Mouse (Mus musculus) CH12.LX (cell line): ENCODE data around the gene Hsf3. TPM values are rescaled to one million over a fixed set of nuclear protein-coding genes. Genes with fewer than 3 reads are reported as not detected.

Experiments used
- DNase-seq: peaks from one replicate; pipeline ENCODE4 v3.0.0-alpha.2; 2013; ENCODE audit errors: extremely low read depth
- H3K27ac ChIP-seq: 2 replicates; pipeline ENCODE4 v1.5.1; 2012; ENCODE audit warnings: low read depth, mild to moderate bottlenecking, control low read depth, moderate library complexity; ENCODE audit not compliant: insufficient read depth
- H3K27me3 ChIP-seq: replicated peaks from 2 replicates; pipeline ENCODE3; 2012; ENCODE audit warnings: inconsistent platforms
- H3K36me3 ChIP-seq, 2 experiments: replicated peaks in 1 of 2; 2 replicates each; pipeline versions ENCODE3 to v1.6.1; 2012; ENCODE audit warnings: inconsistent platforms in 1 of 2, low read length in 1 of 2, mild to moderate bottlenecking in 1 of 2, mixed read lengths in 1 of 2, moderate library complexity in 1 of 2; ENCODE audit not compliant: control insufficient read depth in 1 of 2, insufficient read depth in 1 of 2
- H3K4me1 ChIP-seq, 2 experiments: 2 replicates each; pipeline ENCODE4 v1.6.1; 2012; ENCODE audit warnings: inconsistent platforms in 1 of 2, moderate library complexity in 1 of 2; ENCODE audit not compliant: insufficient read depth in 2 of 2, control insufficient read depth in 1 of 2
- H3K4me2 ChIP-seq: 2 replicates; pipeline ENCODE4 v1.6.1; 2012; ENCODE audit warnings: low read depth, mild to moderate bottlenecking, control low read depth; ENCODE audit not compliant: poor library complexity, insufficient read depth, severe bottlenecking
- H3K4me3 ChIP-seq, 3 experiments: fragments of 150-350 bp in 1 of 3; sonication (generic) in 1 of 3; replicated peaks in 1 of 3; 2 replicates each; pipeline versions ENCODE3 to v1.5.1; 2011 to 2012; ENCODE audit warnings: low read depth in 2 of 3, low read length in 2 of 3, mild to moderate bottlenecking in 2 of 3, moderate library complexity in 2 of 3, control low read depth in 1 of 3, improper control_type of control experiment in 1 of 3, inconsistent platforms in 1 of 3, mixed read lengths in 1 of 3; ENCODE audit not compliant: poor library complexity in 1 of 3
- H3K79me2 ChIP-seq: replicated peaks from 2 replicates; pipeline ENCODE4 v1.6.1; 2012; ENCODE audit warnings: mild to moderate bottlenecking, moderate library complexity; ENCODE audit not compliant: control insufficient read depth, poor library complexity, insufficient read depth, severe bottlenecking; ENCODE audit errors: extremely low read depth
- H3K9ac ChIP-seq: 2 replicates; pipeline ENCODE4 v1.6.1; 2012; ENCODE audit warnings: low read depth, mild to moderate bottlenecking, control low read depth, moderate library complexity; ENCODE audit not compliant: insufficient read depth
- H3K9me3 ChIP-seq: replicated peaks from 2 replicates; pipeline ENCODE3; 2012; ENCODE audit warnings: low read length, inconsistent platforms, mixed read lengths
- EP300 ChIP-seq: IDR thresholded peaks from 2 replicates; pipeline ENCODE4 v1.6.1; 2011; ENCODE audit warnings: low read length, improper control_type of control experiment
- GABPA ChIP-seq: IDR thresholded peaks from 2 replicates; pipeline ENCODE4 v1.6.1; 2012; ENCODE audit warnings: low read depth, low read length, improper control_type of control experiment, inconsistent platforms; ENCODE audit not compliant: insufficient replicate concordance
- HCFC1 ChIP-seq: IDR thresholded peaks from 2 replicates; pipeline ENCODE4 v1.6.1; 2012; ENCODE audit warnings: low read depth, mild to moderate bottlenecking, inconsistent platforms, low read length, improper control_type of control experiment
- MAZ ChIP-seq: IDR thresholded peaks from 2 replicates; pipeline ENCODE4 v1.6.1; 2012; ENCODE audit warnings: low read depth, mild to moderate bottlenecking, inconsistent platforms, low read length, improper control_type of control experiment, moderate library complexity
- NRF1 ChIP-seq: IDR thresholded peaks from 2 replicates; pipeline ENCODE4 v1.6.1; 2014; ENCODE audit warnings: low read depth, mild to moderate bottlenecking, inconsistent platforms, low read length, improper control_type of control experiment, moderate library complexity
- POLR2AphosphoS2 ChIP-seq: IDR thresholded peaks from 2 replicates; pipeline ENCODE4 v1.6.1; 2011; ENCODE audit warnings: low read depth, low read length, improper control_type of control experiment
- RCOR1 ChIP-seq: conservative IDR thresholded peaks from 2 replicates; pipeline ENCODE4 v1.6.1; 2012; ENCODE audit warnings: low read depth, mild to moderate bottlenecking, inconsistent platforms, low read length, improper control_type of control experiment
- SIN3A ChIP-seq: IDR thresholded peaks from 2 replicates; pipeline ENCODE4 v1.6.1; 2012; ENCODE audit warnings: low read length, improper control_type of control experiment, inconsistent platforms
- UBTF ChIP-seq: IDR thresholded peaks from 2 replicates; pipeline ENCODE4 v1.6.1; 2012; ENCODE audit warnings: low read depth, mild to moderate bottlenecking, inconsistent platforms, low read length, improper control_type of control experiment, moderate library complexity
- ZMIZ1 ChIP-seq: IDR thresholded peaks from 2 replicates; pipeline ENCODE4 v1.6.1; 2012; ENCODE audit warnings: low read depth, mild to moderate bottlenecking, inconsistent platforms, low read length, improper control_type of control experiment
- ZNF384 ChIP-seq: IDR thresholded peaks from 2 replicates; pipeline ENCODE4 v1.6.1; 2012; ENCODE audit warnings: low read depth, low read length, improper control_type of control experiment, inconsistent platforms
- dilution Hi-C: fragments of 300-500 bp; cut with MboI; formaldehyde crosslinking; loops from 2 replicates; pipeline ENCODE4 v1.14.3; 2020; ENCODE audit warnings: low sequenced_read_pairs; ENCODE audit not compliant: extremely low pct_unique_long_range_greater_than_20kb, extremely low pct_ligation_motif_present
- in situ Hi-C: fragments of 300-500 bp; cut with MboI; formaldehyde crosslinking; loops from 3 replicates; pipeline ENCODE4 v1.14.3; 2019; ENCODE audit warnings: low sequenced_read_pairs, low pct_ligation_motif_present, low pct_unique_long_range_greater_than_20kb, mixed read lengths
- polyA plus RNA-seq: library from polyadenylated mRNA; unstranded; fragments of >175 nt; gene quantifications from 2 replicates; pipeline ENCODE4 v1.2.1, GENCODE M21; 2012; ENCODE audit warnings: low read depth; ENCODE audit not compliant: insufficient read length
- total RNA-seq, 2 experiments: library from RNA; depleted of rRNA; stranded (reverse); fragments of 300-350 nt in 1 of 2; fragments of >200 nt in 1 of 2; gene quantifications; 2 replicates each; pipeline ENCODE4 v1.2.3; 2012 to 2014

Gene Hsf3
- total and polyA plus RNA-seq, 3 experiments, result not detected

- no peaks in the 10 kb centered on the region for H3K27me3 ChIP-seq
Observed at GRCm38 (mm10) chrX:96293338-96293737, 162.8 kb downstream of the Hsf3 start, which contains the start of gene Vsig4. Gene Vsig4, minus strand, starts transcription at chrX:96293438.

GRCm38 (mm10) chrX:96256509-96256908 is 199.6 kb downstream of the Hsf3 start:
- no peaks in the 10 kb centered on the region for H3K9me3 ChIP-seq
- dilution Hi-C loops (no loop called here), in situ Hi-C loops (no loop called here)
- no peak overlapping the region for H3K4me2 ChIP-seq
- TF ChIP-seq HCFC1 (no peak), SIN3A (no peak), MAZ (no peak), ZNF384 (no peak), RCOR1 (no peak)
- no peaks in the 10 kb centered on the region for H3K4me1 ChIP-seq
- no peak overlapping the region for H3K27ac ChIP-seq
- H3K27me3 ChIP-seq, result no peaks in the 10 kb centered on the region
- H3K9ac ChIP-seq, result no peak overlapping the region
- H3K4me3 ChIP-seq, result no peak overlapping the region
- H3K79me2 ChIP-seq, result no peaks in the 10 kb centered on the region
- H3K36me3 ChIP-seq, result no peaks in the 10 kb centered on the region
- DNase-seq, result no peak

More at GRCm38 (mm10) chrX:96293338-96293737, 162.8 kb downstream of the Hsf3 start, which contains the start of gene Vsig4:
- dilution Hi-C loops (no loop called here), in situ Hi-C loops (no loop called here)
- Histone ChIP-seq H3K4me3 (no peak within 1 kb of the TSS), H3K9ac (no peak within 1 kb of the TSS), H3K9me3 (no peaks in the 10 kb centered on the region), H3K27ac (no peak within 1 kb of the TSS), H3K36me3 (no peaks in the 10 kb centered on the region), H3K4me1 (no peaks in the 10 kb centered on the region), H3K79me2 (no peaks in the 10 kb centered on the region), H3K4me2 (no peak within 1 kb of the TSS)
- no peak for DNase-seq
- no peak for TF ChIP-seq UBTF
- no peak for TF ChIP-seq NRF1
- no peak for TF ChIP-seq GABPA
- no peak for TF ChIP-seq EP300
- TF ChIP-seq ZMIZ1, result no peak
- no peak for TF ChIP-seq POLR2AphosphoS2

Other genes with a start within 250 kb of the Hsf3 start
- gene Vsig4, start 162.9 kb downstream of the Hsf3 start, total RNA-seq (2012; rRNA removed), result not detected in 2 replicates
- gene Vsig4, start 162.9 kb downstream of the Hsf3 start, total RNA-seq (2014; rRNA removed), result not detected in 2 replicates
- gene Vsig4, start 162.9 kb downstream of the Hsf3 start, polyA plus RNA-seq, result not detected in 2 replicates
- not detected in 2 replicates for gene Heph, start 935 bp downstream of the Hsf3 start, total RNA-seq (2012; rRNA removed)
- gene Heph, start 935 bp downstream of the Hsf3 start, total RNA-seq (2014; rRNA removed), result not detected in 2 replicates
- not detected in 2 replicates for gene Heph, start 935 bp downstream of the Hsf3 start, polyA plus RNA-seq